Mouse (Mus musculus) intestine, postnatal 0 days (tissue): ENCODE measurements around the gene Cntrl. TPM values are rescaled to one million over a fixed set of nuclear protein-coding genes. Genes with fewer than 3 reads are reported as not detected.

Experiments used
- ATAC-seq: fragments of 200-750 bp; cut with Nextera tagmentation; 2 replicates; pipeline ENCODE4 v1.8.0; 2017; ENCODE audit warnings: mild to moderate bottlenecking, moderate TSS enrichment, moderate library complexity
- H3K27ac ChIP-seq: fragments of 300-500 bp; sonication (generic); 2 replicates; pipeline ENCODE4 v1.5.1; 2014; ENCODE audit warnings: mild to moderate bottlenecking, low read depth, low read length, moderate library complexity
- H3K27me3 ChIP-seq: fragments of 300-500 bp; sonication (generic); replicated peaks from 2 replicates; pipeline ENCODE4 v1.6.1; 2014; ENCODE audit warnings: low read length, mixed read lengths; ENCODE audit not compliant: control insufficient read depth, insufficient read depth
- H3K36me3 ChIP-seq: fragments of 300-500 bp; sonication (generic); 2 replicates; pipeline ENCODE4 v1.6.1; 2014; ENCODE audit warnings: mild to moderate bottlenecking, moderate library complexity; ENCODE audit not compliant: control insufficient read depth, insufficient read depth
- H3K4me1 ChIP-seq: fragments of 300-500 bp; sonication (generic); replicated peaks from 2 replicates; pipeline ENCODE4 v1.6.1; 2014; ENCODE audit warnings: antibody characterized with exemption, low read length, mixed read lengths; ENCODE audit not compliant: control insufficient read depth, insufficient read depth
- H3K4me2 ChIP-seq: fragments of 300-500 bp; sonication (generic); replicated peaks from 2 replicates; pipeline ENCODE4 v1.6.1; 2014; ENCODE audit warnings: low read depth, mild to moderate bottlenecking, moderate library complexity
- H3K4me3 ChIP-seq: fragments of 300-500 bp; sonication (generic); 2 replicates; pipeline ENCODE4 v1.5.1; 2014; ENCODE audit warnings: low read depth, low read length
- H3K9ac ChIP-seq: fragments of 300-500 bp; sonication (generic); 2 replicates; pipeline ENCODE4 v1.6.1; 2014; ENCODE audit warnings: mild to moderate bottlenecking, low read depth, low read length
- H3K9me3 ChIP-seq: fragments of 300-500 bp; sonication (generic); 2 replicates; pipeline ENCODE4 v1.6.1; 2016; ENCODE audit warnings: mixed run types; ENCODE audit not compliant: control insufficient read depth
- CTCF ChIP-seq: sonication (generic); IDR thresholded peaks from 2 replicates; pipeline ENCODE4 v1.5.1; 2016; ENCODE audit warnings: low read depth, mild to moderate bottlenecking, control low read depth, antibody characterized with exemption, moderate library complexity
- WGBS: fragments of 180-500 bp; shearing (Covaris S2); extraction: QIAGEN DNeasy Blood & Tissue Kit; methylation state at CpG from one replicate; pipeline ENCODE4 v1.1.7; 2014; 5-methylcytosine and 5-hydroxymethylcytosine counted together
- polyA plus RNA-seq: library from polyadenylated mRNA; unstranded; fragments of >200 nt; fragmentation: Nextera tagmentation; extraction: Ambion mirVana; gene quantifications from 2 replicates; pipeline ENCODE4 v1.2.1, GENCODE M21; 2015

Cntrl gene
- polyA plus RNA-seq, 1 experiment from 2014 or later: 9.8 TPM

DNA sequence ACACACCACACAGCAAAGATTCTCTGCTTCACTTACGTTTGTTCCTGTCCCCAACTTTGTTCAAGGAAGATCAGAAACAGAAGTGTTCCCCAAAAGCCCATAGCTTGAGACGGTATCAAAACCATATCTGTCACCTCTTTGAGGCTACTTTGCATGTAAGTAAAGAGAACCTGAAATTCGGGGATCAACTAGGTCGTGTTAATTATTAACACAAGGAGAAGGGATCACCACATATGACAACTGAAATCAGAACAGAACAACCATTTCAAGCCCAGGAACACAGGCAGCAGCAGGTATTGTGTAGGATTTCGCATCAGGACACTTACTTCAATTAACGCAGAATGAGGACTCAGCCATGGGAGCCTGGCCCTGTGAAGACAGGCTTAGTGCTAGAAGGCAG is 8.8 kb upstream of the Cntrl start:
- Histone ChIP-seq H3K4me2 (no peak overlapping the region), H3K4me1 (no peaks in the 10 kb centered on the region), H3K9me3 (no peaks in the 10 kb centered on the region), H3K4me3 (no peak overlapping the region), H3K27ac (no peak overlapping the region), H3K27me3 (no peaks in the 10 kb centered on the region), H3K9ac (no peak overlapping the region), H3K36me3 (no peaks in the 10 kb centered on the region)
- TF ChIP-seq CTCF: no peak
- no peak for ATAC-seq
- 64% methylated on average over 6 of the region's 6 CpGs for WGBS

DNA sequence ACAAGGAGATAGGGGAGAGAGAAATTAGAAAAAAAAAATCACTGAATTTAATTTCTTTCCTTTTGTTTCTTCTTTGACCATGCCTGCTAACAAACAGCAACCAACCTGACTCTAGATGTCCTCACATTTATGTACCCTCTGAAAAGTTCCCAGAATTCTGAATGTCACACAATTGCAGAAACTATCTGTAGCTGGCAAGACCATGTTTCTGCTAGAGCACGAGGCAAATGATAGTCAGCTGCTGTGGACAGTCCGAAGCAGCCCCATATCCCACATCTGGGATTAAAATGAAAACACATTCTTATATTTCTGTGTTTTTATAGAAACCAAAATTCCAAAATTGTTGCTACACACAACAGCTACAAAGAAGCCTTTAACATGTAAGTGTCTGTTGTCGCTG is 7.8 kb upstream of the Cntrl start, which contains the start of gene AI182371:
TSS of gene AI182371 (minus strand) at position 101 of the 400 bp plus-strand sequence.
- H3K27me3 ChIP-seq: no peaks in the 10 kb centered on the region
- H3K4me3 ChIP-seq: no peak within 1 kb of the TSS
- no peaks in the 10 kb centered on the region for H3K36me3 ChIP-seq
- no peak within 1 kb of the TSS for H3K9ac ChIP-seq
- H3K27ac ChIP-seq: no peak within 1 kb of the TSS
- H3K4me2 ChIP-seq: no peak within 1 kb of the TSS
- no peaks in the 10 kb centered on the region for H3K9me3 ChIP-seq
- ATAC-seq: no peak
- WGBS: 95% methylated on average over 3 of the region's 3 CpGs
- H3K4me1 ChIP-seq: no peaks in the 10 kb centered on the region
- TF ChIP-seq CTCF: no peak

DNA sequence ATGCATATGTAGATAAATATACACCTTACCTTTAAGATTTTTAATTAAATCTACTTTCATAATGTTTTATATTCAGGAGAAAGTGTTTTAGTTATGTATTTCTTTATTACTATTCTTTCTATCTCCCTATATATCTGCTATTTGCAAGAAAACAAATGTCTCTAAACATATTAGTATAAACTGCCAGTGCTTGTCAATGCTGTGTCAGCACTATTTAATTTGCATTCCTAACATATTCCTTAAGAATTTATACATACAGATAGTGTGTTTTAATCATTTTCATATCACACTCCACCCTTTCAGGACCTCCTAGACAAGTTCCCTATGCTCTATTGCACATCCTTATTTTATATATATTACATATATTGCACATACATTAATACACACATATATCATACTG is 6.5 kb upstream of the Cntrl start:
- no peak for TF ChIP-seq CTCF
- Histone ChIP-seq H3K27ac (no peak overlapping the region), H3K4me1 (no peaks in the 10 kb centered on the region), H3K27me3 (no peaks in the 10 kb centered on the region), H3K9me3 (no peaks in the 10 kb centered on the region), H3K36me3 (no peaks in the 10 kb centered on the region), H3K4me2 (no peak overlapping the region), H3K9ac (no peak overlapping the region), H3K4me3 (no peak overlapping the region)
- ATAC-seq: no peak

GRCm38 (mm10) chr2:35103558-35103957 is 5.7 kb upstream of the Cntrl start:
- 77% methylated on average over 5 of the region's 5 CpGs for WGBS
- no peaks in the 10 kb centered on the region for H3K27me3 ChIP-seq
- no peak overlapping the region for H3K4me2 ChIP-seq
- no peak for TF ChIP-seq CTCF
- H3K9me3 ChIP-seq: no peaks in the 10 kb centered on the region
- no peak for ATAC-seq
- H3K9ac ChIP-seq: no peak overlapping the region
- H3K4me1 ChIP-seq: no peaks in the 10 kb centered on the region
- H3K4me3 ChIP-seq: no peak overlapping the region
- no peak overlapping the region for H3K27ac ChIP-seq
- H3K36me3 ChIP-seq: no peaks in the 10 kb centered on the region

DNA sequence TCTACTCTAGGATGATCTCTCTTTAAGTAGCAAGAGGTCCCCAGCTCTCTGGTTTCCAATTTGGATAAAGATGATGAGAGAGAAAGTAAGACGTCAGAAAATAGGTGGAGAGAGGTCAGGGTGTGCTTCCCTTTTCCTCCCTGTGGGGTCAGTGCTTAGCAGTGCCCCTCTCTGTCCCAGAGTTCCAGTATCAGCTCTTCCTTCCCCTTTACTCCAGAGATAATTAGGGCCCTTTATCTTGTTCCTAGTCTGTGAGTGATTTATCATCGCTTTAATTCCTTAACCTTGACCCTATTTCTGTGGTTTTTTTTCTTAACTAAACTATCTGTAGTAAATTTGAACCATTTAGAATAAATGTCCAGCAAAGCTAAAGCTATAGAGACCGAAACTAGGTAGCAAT is 4.4 kb upstream of the Cntrl start:
- H3K27me3 ChIP-seq: no peaks in the 10 kb centered on the region
- no peak overlapping the region for H3K27ac ChIP-seq
- H3K4me1 ChIP-seq: no peaks in the 10 kb centered on the region
- H3K36me3 ChIP-seq: no peaks in the 10 kb centered on the region
- WGBS: 53% methylated on average over 3 of the region's 3 CpGs
- H3K4me2 ChIP-seq: no peak overlapping the region
- no peaks in the 10 kb centered on the region for H3K9me3 ChIP-seq
- TF ChIP-seq CTCF: no peak
- no peak overlapping the region for H3K9ac ChIP-seq
- no peak overlapping the region for H3K4me3 ChIP-seq
- ATAC-seq: no peak

- Histone ChIP-seq H3K9me3 (no peaks in the 10 kb centered on the region), H3K27ac (no peak overlapping the region), H3K36me3 (no peaks in the 10 kb centered on the region), H3K9ac (no peak overlapping the region), H3K4me2 (no peak overlapping the region), H3K4me3 (no peak overlapping the region), H3K4me1 (no peaks in the 10 kb centered on the region), H3K27me3 (no peaks in the 10 kb centered on the region)
- 57% methylated on average over 5 of the region's 5 CpGs for WGBS
- ATAC-seq: no peak
- TF ChIP-seq CTCF: peak; percentile 79
Measured at GRCm38 (mm10) chr2:35107984-35108635, 1.2 kb upstream of the Cntrl start.
